Mouse (Mus musculus) 416B (cell line): ENCODE results near the gene Rab11fip5.

ENCODE experiments used
- DNase-seq: peaks from one replicate; pipeline ENCODE4 v3.0.0; 2011; ENCODE audit warnings: low read depth

Rab11fip5 gene

GRCm38 (mm10) chr6:85373951-85374733 lies at the start of gene Rab11fip5:
TSS of gene Rab11fip5 (minus strand) at chr6:85374634.
- DNase-seq, result peak; percentile 55

- DNase-seq, result no peak
These were observed 49.5 kb upstream of the Rab11fip5 start, which contains the start of gene Noto for GRCm38 (mm10) chr6:85423836-85424379. TSS of gene Noto (plus strand) at chr6:85423886.

- DNase-seq, result no peak
These were observed 44.7 kb upstream of the Rab11fip5 start for GRCm38 (mm10) chr6:85419150-85419549.

DNA sequence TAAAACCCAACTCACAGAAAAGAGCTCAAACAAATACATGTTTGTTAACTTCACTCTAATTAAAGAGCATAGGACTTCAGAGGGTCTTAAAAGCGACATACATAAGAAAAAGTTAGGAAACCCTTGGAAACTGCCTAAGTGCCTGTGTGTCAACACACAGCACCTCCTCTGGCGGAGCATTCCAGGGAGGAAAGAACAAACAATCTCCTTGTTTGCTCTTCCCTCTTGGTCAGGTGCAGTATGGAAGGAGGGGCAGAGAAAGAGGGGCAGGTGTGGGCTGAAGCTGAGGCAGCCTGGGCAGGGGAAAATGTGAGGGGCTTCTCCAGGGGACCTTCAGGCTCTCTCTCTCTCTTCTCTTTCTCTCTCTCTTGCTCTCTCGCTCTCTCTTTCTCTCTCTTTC lies 41.4 kb upstream of the Rab11fip5 start:
- DNase-seq, result no peak

DNA sequence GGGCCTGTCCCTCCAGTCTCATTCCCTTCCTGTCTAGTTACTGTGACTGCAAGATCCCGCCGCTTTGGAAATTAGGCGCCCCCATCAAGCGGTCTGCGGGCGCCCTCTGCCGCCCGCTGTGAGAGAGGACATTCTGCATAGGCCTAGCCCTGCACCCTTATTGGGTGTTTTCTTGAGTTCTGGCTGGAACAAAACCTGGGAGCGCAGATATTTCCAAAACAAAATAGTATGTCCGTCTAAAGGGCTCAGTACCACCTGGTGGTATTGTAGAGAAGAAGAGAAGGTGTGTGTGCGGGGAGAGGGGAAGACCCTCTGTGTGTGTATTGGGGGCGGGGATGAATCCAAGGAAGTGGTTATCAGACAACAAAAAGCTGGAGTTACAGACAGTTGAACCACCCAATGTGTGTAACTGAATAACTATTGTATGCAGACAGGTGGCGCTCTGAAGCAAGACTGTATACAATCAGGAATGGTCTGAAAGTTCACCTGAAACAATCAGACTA lies 36.4 kb upstream of the Rab11fip5 start:
- DNase-seq, result peak; percentile 88

DNA sequence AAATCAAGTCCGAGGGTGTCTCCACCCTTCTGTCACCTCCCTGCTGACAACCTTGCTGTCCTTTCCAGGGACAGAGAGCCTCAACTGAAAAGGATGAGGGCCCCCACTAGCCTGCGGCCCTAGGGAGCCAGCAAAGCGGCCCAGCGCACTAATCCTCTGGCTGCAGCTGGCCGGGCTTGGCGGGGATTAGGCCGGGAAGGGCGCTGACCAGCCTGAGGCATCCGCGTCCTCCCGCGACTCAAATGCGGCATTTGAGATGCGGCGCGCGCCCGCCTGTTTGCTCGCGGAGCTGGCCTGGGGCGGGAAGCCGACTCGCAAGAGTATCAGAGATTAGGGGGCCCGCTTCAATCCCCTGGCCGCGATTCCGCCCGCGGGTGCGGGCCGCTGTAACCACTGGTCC lies 34.6 kb upstream of the Rab11fip5 start:
- DNase-seq, result no peak

GRCm38 (mm10) chr6:85403039-85403438 lies 28.6 kb upstream of the Rab11fip5 start:
- DNase-seq, result no peak

- peak; percentile 26 for DNase-seq
These were observed 28.2 kb upstream of the Rab11fip5 start for GRCm38 (mm10) chr6:85402613-85403012.

DNA sequence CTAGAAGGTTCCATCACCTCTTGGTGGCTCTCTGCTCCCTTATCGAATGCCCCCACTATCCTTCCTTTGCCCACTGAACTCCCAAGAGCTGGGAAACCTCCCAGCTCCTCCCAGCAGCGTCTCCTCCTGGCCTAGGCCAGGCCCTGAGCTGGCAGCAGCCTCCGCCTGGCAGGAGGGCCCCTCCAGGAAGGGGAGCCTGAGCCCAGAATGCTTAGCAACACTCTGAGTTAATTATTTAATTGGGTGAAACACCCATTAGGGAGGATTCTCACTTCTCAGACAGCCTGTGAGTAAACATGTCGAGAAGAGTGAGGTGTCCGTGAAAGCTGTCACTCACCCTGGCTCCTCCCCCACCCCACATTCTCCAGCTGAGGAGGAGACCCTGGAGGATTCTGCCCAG lies 25.3 kb upstream of the Rab11fip5 start:
- DNase-seq, result no peak

DNA sequence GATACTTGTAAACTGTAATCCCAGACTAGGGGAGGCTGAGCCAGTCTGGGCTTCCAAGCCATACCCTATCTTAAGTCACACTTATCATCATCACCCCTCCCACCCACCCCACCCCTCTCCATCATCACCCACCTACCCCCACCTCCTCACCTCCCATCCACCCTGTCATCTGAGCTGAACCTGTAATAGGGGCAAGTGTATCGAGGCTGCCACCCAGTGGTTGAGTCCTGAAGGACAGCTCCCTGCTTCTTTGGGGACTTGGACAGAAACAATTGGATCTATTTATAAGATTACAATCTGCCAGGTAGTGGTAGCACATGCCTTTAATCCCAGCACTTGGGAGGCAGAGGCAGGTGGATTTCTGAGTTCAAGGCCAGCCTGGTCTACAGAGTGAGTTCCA lies 22.7 kb upstream of the Rab11fip5 start:
- DNase-seq, result peak; percentile 58

DNA sequence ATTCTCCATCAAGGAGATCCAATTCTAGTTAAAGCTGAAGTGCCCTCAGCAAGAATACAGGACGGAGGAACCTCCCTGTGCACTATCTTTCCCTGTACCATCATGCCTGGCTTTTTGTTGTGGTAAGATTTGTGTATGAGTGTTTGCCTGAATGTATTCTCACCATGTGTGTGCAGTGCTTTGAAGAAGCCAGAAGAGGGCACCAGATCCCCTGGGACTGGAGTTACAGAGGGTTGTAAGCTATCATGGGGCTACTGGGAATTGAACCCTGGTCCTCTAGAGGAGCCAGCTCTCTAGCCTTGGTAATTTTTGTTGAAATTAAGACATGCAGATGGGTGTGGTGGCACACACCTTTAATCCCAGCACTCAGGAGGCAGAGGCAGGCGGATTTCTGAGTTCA lies 20.9 kb upstream of the Rab11fip5 start:
- DNase-seq, result no peak

GRCm38 (mm10) chr6:85391803-85392202 lies 17.4 kb upstream of the Rab11fip5 start:
- DNase-seq, result peak; percentile 75

- DNase-seq, result peak; percentile 63
These were observed 14.2 kb upstream of the Rab11fip5 start for GRCm38 (mm10) chr6:85388608-85389007.

DNA sequence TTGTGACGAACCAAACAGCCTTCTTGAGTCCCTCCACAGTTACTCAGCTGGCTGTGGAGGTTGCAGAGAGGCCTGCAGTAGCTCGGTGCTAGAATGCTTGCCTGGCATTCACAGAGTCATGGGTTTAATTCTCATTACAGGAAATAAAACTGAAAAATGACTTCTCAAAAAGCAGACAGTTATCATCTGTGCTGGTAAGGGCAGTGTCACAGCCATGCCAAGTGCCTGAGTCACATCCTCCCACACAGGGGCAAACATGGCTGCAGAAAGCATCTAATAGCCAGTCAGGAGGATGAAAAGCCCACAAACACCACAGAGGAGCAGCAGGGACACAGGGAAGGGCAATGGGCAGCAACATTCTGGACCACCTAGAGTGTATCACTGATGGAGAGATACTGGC lies 8.4 kb upstream of the Rab11fip5 start:
- DNase-seq, result peak; percentile 77

DNA sequence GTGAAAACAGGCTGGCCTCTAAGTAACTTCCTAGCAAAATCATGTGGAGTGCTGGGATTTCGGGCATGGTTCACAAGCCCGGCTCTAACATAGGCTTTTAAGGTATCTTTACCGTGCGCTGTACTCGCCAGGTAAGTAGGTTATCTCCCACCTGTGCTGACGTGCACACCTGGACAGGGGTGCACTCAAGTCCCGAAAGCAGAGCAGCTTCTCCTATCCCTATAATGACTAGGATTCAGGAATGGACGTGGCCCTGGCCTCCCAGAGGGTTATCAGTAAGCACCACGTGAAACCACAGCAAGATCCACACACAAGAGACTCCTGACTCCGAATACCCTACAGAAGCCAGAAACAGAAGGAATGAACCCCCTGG lies 7.2 kb upstream of the Rab11fip5 start:
- DNase-seq, result no peak

DNA sequence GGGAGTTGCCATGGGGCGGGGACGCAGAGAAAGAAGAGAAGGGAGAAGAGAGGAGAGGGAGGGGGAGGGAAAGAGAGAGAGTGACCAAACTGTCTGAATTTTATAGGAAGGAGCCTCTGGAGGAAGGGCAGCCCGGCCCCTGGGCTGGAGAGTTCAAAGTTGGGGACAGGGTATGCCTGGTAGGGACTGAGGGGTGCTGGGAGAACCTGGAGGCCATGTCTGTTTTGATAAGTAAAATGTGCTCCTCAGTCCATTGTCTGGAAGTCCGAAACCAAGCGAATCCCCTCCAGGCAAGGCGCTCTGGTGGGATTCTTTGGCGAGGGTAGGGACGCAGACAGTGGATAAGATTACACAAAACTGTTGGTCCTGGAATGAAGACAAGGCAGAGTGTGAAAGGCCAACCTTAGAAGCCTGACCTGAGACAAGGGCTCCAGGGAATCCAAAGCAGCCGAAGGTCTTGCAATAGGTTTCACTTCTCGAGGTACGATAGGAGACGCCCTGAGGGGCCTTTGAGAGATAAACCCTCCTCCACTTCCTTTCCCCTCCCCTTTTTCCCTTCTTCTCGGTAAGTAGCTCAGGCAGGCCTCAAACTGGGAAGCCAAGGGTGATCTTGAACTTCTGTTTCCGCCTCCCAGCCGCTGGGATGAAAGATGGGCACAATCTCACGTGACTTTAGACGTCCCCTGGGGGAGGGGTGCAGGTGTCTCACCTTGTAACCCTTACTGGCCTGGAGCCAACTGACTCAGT lies 6.6 kb upstream of the Rab11fip5 start:
- DNase-seq, result peak; percentile 81

GRCm38 (mm10) chr6:85380201-85380900 lies 5.9 kb upstream of the Rab11fip5 start:
- DNase-seq, result peak; percentile 95

- DNase-seq, result no peak
These were observed 4.2 kb upstream of the Rab11fip5 start for GRCm38 (mm10) chr6:85378629-85379028.

DNA sequence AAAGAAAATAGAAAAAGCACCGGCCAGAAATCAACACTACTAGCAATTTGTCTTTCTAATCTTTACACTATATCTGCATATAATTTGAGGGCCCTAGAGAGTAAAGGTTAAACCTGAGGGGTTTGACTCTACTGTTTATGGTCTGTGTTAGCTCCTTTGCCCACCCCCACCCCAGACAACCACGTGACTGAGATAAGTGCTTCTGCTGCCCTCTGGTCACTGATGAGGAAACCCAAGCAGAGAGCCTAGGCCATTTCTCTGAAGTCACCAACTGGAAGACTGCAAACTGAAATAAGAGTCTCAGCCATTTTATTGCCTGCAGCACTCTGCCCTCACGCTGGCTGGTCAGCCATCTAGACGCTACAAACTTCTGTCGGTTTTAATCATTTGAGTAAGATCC lies 3.4 kb upstream of the Rab11fip5 start:
- no peak for DNase-seq

DNA sequence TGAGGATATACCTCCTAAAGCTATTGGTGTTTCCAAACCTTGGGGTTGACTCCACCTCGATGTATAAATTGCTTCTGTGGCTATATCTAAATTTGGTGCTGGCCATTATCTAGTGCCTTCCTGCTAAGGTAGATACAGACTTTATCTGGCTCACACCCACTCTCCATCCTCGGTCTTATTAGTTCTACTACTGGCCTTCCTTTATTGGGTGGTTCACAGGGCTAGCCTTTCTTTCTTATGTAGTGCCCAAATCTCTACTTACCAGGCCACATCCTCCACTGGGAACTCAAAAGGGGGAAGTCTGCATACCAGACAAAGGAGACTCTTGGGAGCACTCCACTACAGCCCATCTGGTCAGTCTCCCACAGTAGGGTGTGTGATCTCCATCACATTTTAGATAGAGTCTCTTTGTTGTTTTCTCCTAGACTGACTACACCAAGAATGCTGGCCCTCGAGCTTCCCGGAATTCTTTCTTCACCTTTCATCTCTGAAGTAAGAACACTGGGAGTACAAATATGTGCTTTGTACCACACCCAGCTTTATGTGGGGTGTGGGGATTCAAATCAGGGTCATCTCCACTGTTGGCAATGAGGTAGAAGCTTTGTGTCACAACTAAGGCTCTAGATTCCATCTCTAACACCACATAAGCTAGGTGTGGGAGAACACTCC lies 2.8 kb upstream of the Rab11fip5 start:
- no peak for DNase-seq

DNA sequence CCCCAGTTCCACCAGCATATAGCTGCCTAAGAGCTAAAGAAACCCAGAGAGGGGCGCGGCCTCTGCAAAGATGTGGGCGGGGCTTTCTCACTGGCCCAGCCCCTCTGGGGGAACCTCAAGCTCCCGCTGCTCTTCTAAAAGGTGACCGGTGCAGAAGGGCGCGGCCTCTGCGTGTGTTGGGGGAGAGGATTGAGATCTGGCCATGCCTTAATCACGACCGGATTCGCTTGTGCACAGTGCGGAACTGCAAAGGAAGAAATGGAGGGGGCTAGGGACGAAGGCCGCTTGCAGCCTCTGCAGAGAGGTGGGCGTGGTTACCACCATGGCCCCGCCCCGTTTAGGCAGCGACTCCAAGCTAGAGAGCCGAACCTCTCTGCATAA lies 290 bp upstream of the Rab11fip5 start:
- DNase-seq, result peak; percentile 99
